Mouse (Mus musculus): ENCODE results near the gene Tlcd1. TPM values are rescaled to one million over a fixed set of nuclear protein-coding genes. Genes with fewer than 3 reads are reported as not detected.

Tlcd1 gene
- polyA plus RNA-seq, 1 experiment from 2014 or later = 52.5 TPM

DNA sequence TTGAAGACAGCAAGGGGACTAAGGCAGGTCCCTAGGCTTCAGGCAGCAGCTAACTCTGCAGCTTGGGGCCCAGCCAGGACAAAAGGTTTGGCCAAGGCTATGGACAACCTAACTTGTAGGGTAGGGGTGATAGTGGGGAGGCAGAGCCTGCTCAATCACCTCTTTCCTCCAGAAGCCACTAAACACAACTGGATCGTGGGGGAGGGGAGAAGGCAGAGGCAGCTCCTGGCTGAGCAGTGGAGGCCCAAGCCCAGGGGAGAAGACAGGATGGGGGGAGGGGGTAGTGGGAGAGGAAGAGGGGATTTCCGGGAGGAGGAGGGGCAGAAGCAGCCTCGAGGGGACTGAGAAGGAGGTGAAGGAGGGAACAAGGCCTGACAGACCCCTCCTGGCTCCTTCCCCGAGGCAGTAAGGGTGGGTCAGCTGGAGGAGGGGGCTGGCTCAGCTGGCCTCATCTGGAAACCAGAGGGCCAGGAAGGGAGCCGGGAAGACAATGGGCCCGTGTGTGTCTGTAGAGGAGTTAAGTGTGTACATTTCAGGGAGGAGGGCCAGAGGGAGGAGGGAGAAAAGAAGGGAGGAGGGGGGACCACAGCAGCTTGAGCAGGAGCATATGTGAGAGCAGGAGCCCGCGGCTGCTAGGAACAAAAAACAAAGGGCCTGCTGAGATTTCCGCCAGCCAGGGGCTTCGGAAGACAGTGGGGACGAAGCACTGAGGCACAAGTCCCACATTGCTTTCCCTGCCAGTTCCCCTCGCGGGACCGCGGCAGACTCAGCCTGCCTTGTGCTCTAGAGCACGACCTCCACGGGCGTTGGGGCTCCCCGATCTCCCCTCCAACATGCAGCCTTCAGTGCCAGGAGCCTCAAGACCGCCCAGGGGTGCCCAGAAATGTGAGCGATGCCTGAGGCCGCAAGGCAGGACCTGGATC, 12.6 kb upstream of the Tlcd1 start:
- Histone ChIP-seq H3K4me3 (ENCODE audit: low read depth, low read length) (peak overlapping the region; percentile 98), H3K27ac (ENCODE audit: low read depth, low read length) (peak overlapping the region; percentile 92), H3K9ac (ENCODE audit: low read depth, low read length) (peak overlapping the region; percentile 99), H3K36me3 (ENCODE audit: control insufficient read depth, insufficient read depth, low read length) (peaks cover 26% of the 10 kb centered on the region), H3K4me1 (replicated peaks; ENCODE audit: control insufficient read depth, insufficient read depth, low read length) (peaks cover 49% of the 10 kb centered on the region), H3K9me3 (ENCODE audit: control insufficient read depth, low read length) (no peaks in the 10 kb centered on the region), H3K27me3 (replicated peaks; ENCODE audit: control insufficient read depth, insufficient read depth, low read length) (no peaks in the 10 kb centered on the region), H3K4me2 (peak overlapping the region; percentile 97)
- WGBS = under 1% methylated on average over 22 of the region's 22 CpGs
- DNase-seq (ENCODE audit: low spot score) (peak; percentile 75), ATAC-seq (replicated peaks; ENCODE audit: low FRiP score) (no peak)

DNA sequence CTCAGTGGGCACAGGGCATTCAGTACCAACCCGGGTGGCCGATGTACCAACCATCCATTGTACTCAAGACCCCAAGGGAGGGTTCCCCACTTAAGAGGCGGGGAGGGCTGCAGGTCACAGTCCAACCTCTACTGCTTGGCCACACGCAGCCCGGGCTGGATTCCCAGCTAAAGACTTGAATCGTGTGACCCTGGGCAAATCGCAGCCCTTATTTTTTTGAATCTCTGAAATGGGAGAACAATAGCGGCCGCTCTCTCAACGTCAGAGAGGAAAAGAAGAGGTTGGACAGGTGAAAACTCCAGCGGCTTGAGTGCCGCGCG, 11.9 kb upstream of the Tlcd1 start:
- H3K4me2 ChIP-seq = peak overlapping the region; percentile 97
- H3K9me3 ChIP-seq (ENCODE audit: control insufficient read depth, low read length) = no peaks in the 10 kb centered on the region
- no peaks in the 10 kb centered on the region for H3K27me3 ChIP-seq (replicated peaks; ENCODE audit: control insufficient read depth, insufficient read depth, low read length)
- peak overlapping the region; percentile 92 for H3K27ac ChIP-seq (ENCODE audit: low read depth, low read length)
- peak overlapping the region; percentile 98 for H3K4me3 ChIP-seq (ENCODE audit: low read depth, low read length)
- peaks cover 52% of the 10 kb centered on the region for H3K4me1 ChIP-seq (replicated peaks; ENCODE audit: control insufficient read depth, insufficient read depth, low read length)
- WGBS = under 1% methylated on average over 14 of the region's 14 CpGs
- peaks cover 26% of the 10 kb centered on the region for H3K36me3 ChIP-seq (ENCODE audit: control insufficient read depth, insufficient read depth, low read length)
- ATAC-seq (replicated peaks; ENCODE audit: low FRiP score) (no peak), DNase-seq (ENCODE audit: low spot score) (no peak)
- peak overlapping the region; percentile 99 for H3K9ac ChIP-seq (ENCODE audit: low read depth, low read length)

DNA sequence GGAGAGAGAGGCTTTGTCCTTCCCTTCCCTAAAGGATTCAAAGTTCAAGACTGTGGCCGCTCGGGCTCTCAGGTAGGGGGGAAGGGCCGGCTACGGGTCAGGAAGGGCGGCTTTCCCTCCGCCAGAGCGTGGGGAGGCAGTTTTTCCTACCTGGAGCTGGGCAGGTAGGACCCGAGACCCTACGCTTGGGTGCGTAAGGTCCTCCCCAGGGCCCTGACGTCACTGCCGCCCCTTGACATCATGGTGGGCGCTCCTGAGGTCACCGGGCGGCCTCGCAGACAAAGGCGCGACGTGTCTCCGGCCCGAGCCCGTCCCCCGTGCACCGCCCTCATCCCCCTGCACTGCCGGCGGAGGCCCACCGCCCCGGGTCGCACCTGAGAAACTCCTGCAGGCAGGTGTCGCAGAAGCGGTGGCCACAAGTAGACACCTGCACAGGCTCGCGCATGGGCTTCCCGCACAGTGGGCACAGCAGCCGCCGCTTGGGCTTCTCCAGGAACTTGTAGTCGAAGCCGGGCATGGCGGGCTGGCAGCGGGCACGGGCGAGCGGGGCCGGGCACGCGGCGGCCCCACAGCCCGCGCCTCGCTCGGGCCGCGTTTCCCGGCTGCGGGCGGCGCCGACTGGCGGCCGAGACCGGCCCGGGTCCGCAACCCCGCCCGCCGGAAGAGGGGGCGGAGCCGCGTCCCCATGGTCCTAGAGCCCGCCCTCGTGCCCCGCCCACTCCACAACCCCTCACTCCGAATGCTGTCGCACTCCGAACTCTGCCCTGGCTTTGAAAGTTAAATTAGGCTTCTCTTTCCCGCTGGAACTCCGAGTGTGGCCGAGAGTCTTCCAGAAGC, 11.4 kb upstream of the Tlcd1 start, which contains the start of gene Traf4:
Traf4 (minus strand) TSS at position 666 of the 837 bp plus-strand sequence.
- DNase-seq (ENCODE audit: low spot score) (peak; percentile 88), ATAC-seq (replicated peaks; ENCODE audit: low FRiP score) (peak; percentile 82)
- Histone ChIP-seq H3K27me3 (replicated peaks; ENCODE audit: control insufficient read depth, insufficient read depth, low read length) (no peaks in the 10 kb centered on the region), H3K4me2 (peak within 1 kb of the TSS; percentile 97), H3K36me3 (ENCODE audit: control insufficient read depth, insufficient read depth, low read length) (peaks cover 21% of the 10 kb centered on the region), H3K4me3 (ENCODE audit: low read depth, low read length) (peak within 1 kb of the TSS; percentile 98), H3K4me1 (replicated peaks; ENCODE audit: control insufficient read depth, insufficient read depth, low read length) (peaks cover 57% of the 10 kb centered on the region), H3K9ac (ENCODE audit: low read depth, low read length) (peak within 1 kb of the TSS; percentile 99), H3K9me3 (ENCODE audit: control insufficient read depth, low read length) (no peaks in the 10 kb centered on the region), H3K27ac (ENCODE audit: low read depth, low read length) (peak within 1 kb of the TSS; percentile 92)
- WGBS = under 1% methylated on average over 78 of the region's 78 CpGs

DNA sequence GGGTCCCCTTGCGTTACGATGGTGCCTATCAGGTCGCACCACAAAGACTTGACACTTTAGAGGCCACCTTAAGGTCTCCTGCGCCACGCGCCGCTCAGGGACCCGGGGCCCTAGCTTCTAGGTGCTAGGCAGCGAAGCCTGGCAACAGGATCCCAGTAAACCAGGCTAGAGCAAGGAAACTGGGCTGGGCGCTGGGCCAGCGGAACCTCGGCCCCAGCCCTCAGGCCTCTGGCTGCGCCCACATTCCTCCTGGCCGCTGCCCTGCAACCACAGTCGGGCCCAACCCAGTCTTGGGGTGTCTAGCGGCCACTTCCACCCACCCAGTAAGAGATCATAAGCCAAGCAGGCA, 10.8 kb upstream of the Tlcd1 start:
- Histone ChIP-seq H3K9ac (ENCODE audit: low read depth, low read length) (peak overlapping the region; percentile 99), H3K9me3 (ENCODE audit: control insufficient read depth, low read length) (no peaks in the 10 kb centered on the region), H3K4me3 (ENCODE audit: low read depth, low read length) (peak overlapping the region; percentile 98), H3K4me2 (peak overlapping the region; percentile 97), H3K27me3 (replicated peaks; ENCODE audit: control insufficient read depth, insufficient read depth, low read length) (no peaks in the 10 kb centered on the region), H3K27ac (ENCODE audit: low read depth, low read length) (peak overlapping the region; percentile 92), H3K36me3 (ENCODE audit: control insufficient read depth, insufficient read depth, low read length) (peaks cover 15% of the 10 kb centered on the region), H3K4me1 (replicated peaks; ENCODE audit: control insufficient read depth, insufficient read depth, low read length) (peaks cover 59% of the 10 kb centered on the region)
- ATAC-seq (replicated peaks; ENCODE audit: low FRiP score) (peak; percentile 17), DNase-seq (ENCODE audit: low spot score) (no peak)
- WGBS = 6% methylated on average over 16 of the region's 16 CpGs

DNA sequence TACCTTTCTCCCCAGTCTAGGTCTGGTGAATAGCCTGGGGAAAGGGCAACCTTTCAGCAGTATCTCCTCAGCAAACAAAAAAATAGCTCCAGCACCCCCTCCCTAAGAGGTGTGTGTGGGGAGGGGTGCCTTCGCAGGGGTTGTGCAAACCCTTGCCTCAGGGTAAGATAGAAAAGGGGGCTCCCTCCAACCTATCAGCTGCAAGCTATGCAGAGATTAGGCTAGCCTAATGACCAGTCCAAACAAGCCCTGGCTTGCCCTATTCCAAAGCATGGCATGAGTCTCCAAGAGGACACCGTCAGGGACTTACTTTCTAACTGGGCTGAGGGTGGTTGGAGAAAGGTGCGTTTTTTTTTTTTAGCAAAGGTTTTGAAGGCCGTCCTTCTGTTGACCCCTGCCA, 10.3 kb upstream of the Tlcd1 start:
- H3K27me3 ChIP-seq (replicated peaks; ENCODE audit: control insufficient read depth, insufficient read depth, low read length) = no peaks in the 10 kb centered on the region
- DNase-seq (ENCODE audit: low spot score) (no peak), ATAC-seq (replicated peaks; ENCODE audit: low FRiP score) (no peak)
- H3K36me3 ChIP-seq (ENCODE audit: control insufficient read depth, insufficient read depth, low read length) = peaks cover 11% of the 10 kb centered on the region
- peaks cover 59% of the 10 kb centered on the region for H3K4me1 ChIP-seq (replicated peaks; ENCODE audit: control insufficient read depth, insufficient read depth, low read length)
- H3K4me3 ChIP-seq (ENCODE audit: low read depth, low read length) = peak overlapping the region; percentile 98
- WGBS = 44% methylated on average over 4 of the region's 4 CpGs
- peak overlapping the region; percentile 92 for H3K27ac ChIP-seq (ENCODE audit: low read depth, low read length)
- peak overlapping the region; percentile 99 for H3K9ac ChIP-seq (ENCODE audit: low read depth, low read length)
- H3K4me2 ChIP-seq = peak overlapping the region; percentile 97
- H3K9me3 ChIP-seq (ENCODE audit: control insufficient read depth, low read length) = no peaks in the 10 kb centered on the region

DNA sequence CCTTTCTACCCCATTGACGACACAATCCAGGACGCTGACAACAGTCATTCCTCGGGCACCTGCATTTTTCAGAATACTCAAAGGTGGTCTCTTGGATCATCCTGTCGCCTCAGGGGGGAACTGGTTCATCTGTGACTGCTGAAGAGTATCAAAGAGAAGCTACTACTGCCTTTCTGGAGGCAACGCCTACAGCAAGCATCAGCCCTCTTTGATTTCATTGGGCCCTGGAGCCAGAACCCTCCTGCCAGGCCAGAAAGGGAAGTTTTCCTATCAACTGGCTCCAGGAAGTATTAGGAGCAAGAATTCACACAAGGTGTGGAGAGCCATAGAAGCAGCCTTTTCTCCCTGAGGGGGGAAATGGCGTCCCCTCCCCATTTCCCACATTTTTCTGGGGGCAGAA, 9.9 kb upstream of the Tlcd1 start:
- Histone ChIP-seq H3K9me3 (ENCODE audit: control insufficient read depth, low read length) (no peaks in the 10 kb centered on the region), H3K36me3 (ENCODE audit: control insufficient read depth, insufficient read depth, low read length) (peaks cover 8% of the 10 kb centered on the region), H3K9ac (ENCODE audit: low read depth, low read length) (0 out of 2 replicates have a peak overlapping the region, but pooled peaks have one; percentile 12), H3K27me3 (replicated peaks; ENCODE audit: control insufficient read depth, insufficient read depth, low read length) (no peaks in the 10 kb centered on the region), H3K4me2 (peak overlapping the region; percentile 97), H3K4me1 (replicated peaks; ENCODE audit: control insufficient read depth, insufficient read depth, low read length) (peaks cover 59% of the 10 kb centered on the region), H3K4me3 (ENCODE audit: low read depth, low read length) (0 out of 2 replicates have a peak overlapping the region, but pooled peaks have one; percentile 98), H3K27ac (ENCODE audit: low read depth, low read length) (0 out of 2 replicates have a peak overlapping the region, but pooled peaks have one; percentile 22)
- ATAC-seq (replicated peaks; ENCODE audit: low FRiP score) (no peak), DNase-seq (ENCODE audit: low spot score) (no peak)
- 60% methylated on average over 6 of the region's 6 CpGs for WGBS

DNA sequence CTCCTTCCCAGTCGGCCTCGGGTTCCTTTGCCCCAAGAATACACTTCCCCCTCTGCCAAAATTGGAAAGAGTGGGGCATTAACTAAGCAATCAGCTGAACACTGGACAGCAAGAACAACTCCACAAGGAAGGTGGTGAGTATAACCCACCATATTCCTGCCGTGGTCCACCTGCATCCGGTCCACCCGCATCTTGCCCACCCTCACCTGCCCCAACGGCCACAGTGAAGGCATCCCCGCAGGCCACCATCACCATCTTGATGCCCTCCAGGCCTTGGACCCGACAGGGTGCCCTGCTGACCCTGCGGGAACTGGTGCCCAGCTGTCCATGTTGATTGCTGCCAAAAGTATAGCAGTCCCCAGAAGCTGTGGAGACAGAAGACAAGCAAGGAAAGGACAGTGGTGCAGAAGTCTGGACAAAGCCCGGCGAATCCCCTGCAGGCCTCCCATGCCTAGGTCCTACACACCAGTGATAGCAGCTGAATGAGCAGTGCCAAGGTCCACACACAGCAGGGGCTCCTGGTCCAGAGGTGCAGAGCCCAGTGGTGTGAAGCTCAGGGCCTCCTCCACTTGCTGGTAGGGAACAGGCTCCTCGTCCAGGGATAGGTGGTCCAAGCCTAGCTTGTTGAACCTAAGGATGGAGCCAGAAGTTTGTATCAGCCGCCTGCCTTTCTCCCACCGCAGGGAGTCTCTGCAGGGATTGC, 9.1 kb upstream of the Tlcd1 start:
- WGBS = 89% methylated on average over 14 of the region's 14 CpGs
- DNase-seq (ENCODE audit: low spot score) (no peak), ATAC-seq (replicated peaks; ENCODE audit: low FRiP score) (no peak)
- Histone ChIP-seq H3K36me3 (ENCODE audit: control insufficient read depth, insufficient read depth, low read length) (peaks cover 3% of the 10 kb centered on the region; the same call in 1 of the 2 replicates), H3K9ac (ENCODE audit: low read depth, low read length) (no peak overlapping the region), H3K27ac (ENCODE audit: low read depth, low read length) (peak overlapping the region; percentile 85), H3K4me1 (replicated peaks; ENCODE audit: control insufficient read depth, insufficient read depth, low read length) (peaks cover 53% of the 10 kb centered on the region), H3K4me2 (no peak overlapping the region; the same call in 1 of the 2 replicates), H3K4me3 (ENCODE audit: low read depth, low read length) (no peak overlapping the region), H3K27me3 (replicated peaks; ENCODE audit: control insufficient read depth, insufficient read depth, low read length) (no peaks in the 10 kb centered on the region), H3K9me3 (ENCODE audit: control insufficient read depth, low read length) (no peaks in the 10 kb centered on the region)
